Mouse (Mus musculus) brown adipose tissue, adult 24 weeks (tissue): Measurements from ENCODE around the gene Lcn5. TPM values are rescaled to one million over a fixed set of nuclear protein-coding genes. Genes with fewer than 3 reads are reported as not detected.
"Not testable (repeated sequence)": the region's sequence is repeated elsewhere in the genome, so short reads cannot be mapped to it uniquely, and the experiment has no call there.

Source experiments
- H3K27ac ChIP-seq: fragments of 200-500 bp; replicated peaks from 2 replicates; pipeline ENCODE4 v1.5.1; 2012; ENCODE audit warnings: low read depth, mild to moderate bottlenecking, low read length
- H3K4me1 ChIP-seq: fragments of 200-500 bp; 2 replicates; pipeline ENCODE4 v1.6.1; 2012; ENCODE audit warnings: low read length, mixed read lengths; ENCODE audit not compliant: control insufficient read depth, insufficient read depth, insufficient read length
- H3K4me3 ChIP-seq: fragments of 200-500 bp; 2 replicates; pipeline ENCODE4 v1.5.1; 2012; ENCODE audit warnings: low read depth, mild to moderate bottlenecking, low read length, moderate library complexity; ENCODE audit not compliant: insufficient read depth
- polyA plus RNA-seq: library from polyadenylated mRNA; stranded (reverse); fragments of >200 nt; gene quantifications from 2 replicates; pipeline ENCODE4 v1.2.4, GENCODE M21; 2012; ENCODE audit not compliant: missing spikeins, insufficient read depth, insufficient read length

Gene Lcn5
- polyA plus RNA-seq, 1 experiment = not detected

GRCm38 (mm10) chr2:25657246-25657645 lies 506 bp upstream of the Lcn5 start:
- Histone ChIP-seq H3K27ac (no peak overlapping the region), H3K4me3 (no peak overlapping the region), H3K4me1 (no peaks in the 10 kb centered on the region)

GRCm38 (mm10) chr2:25660279-25660678 lies 2.5 kb downstream of the Lcn5 start:
- Histone ChIP-seq H3K4me3 (no peak overlapping the region), H3K4me1 (no peaks in the 10 kb centered on the region), H3K27ac (no peak overlapping the region)

GRCm38 (mm10) chr2:25661245-25661970 lies 3.7 kb downstream of the Lcn5 start:
- Histone ChIP-seq H3K4me1 (no peaks in the 10 kb centered on the region), H3K4me3 (no peak overlapping the region), H3K27ac (no peak overlapping the region)

- no peak overlapping the region for H3K27ac ChIP-seq
- H3K4me3 ChIP-seq = no peak overlapping the region
- H3K4me1 ChIP-seq = no peaks in the 10 kb centered on the region
Measured at GRCm38 (mm10) chr2:25663511-25663910, 5.8 kb downstream of the Lcn5 start.

- Histone ChIP-seq H3K4me3 (no peak overlapping the region), H3K27ac (no peak overlapping the region), H3K4me1 (no peaks in the 10 kb centered on the region)
Measured at GRCm38 (mm10) chr2:25664125-25664524, 6.4 kb downstream of the Lcn5 start.

GRCm38 (mm10) chr2:25666516-25666915 lies 8.8 kb downstream of the Lcn5 start:
- Histone ChIP-seq H3K27ac (no peak overlapping the region), H3K4me3 (no peak overlapping the region), H3K4me1 (no peaks in the 10 kb centered on the region)

GRCm38 (mm10) chr2:25676486-25676885 lies 18.7 kb downstream of the Lcn5 start, which contains the start of gene Lcn6:
TSS of gene Lcn6 (plus strand) at chr2:25676786.
- no peak within 1 kb of the TSS for H3K4me3 ChIP-seq
- H3K4me1 ChIP-seq = no peaks in the 10 kb centered on the region
- no peak within 1 kb of the TSS for H3K27ac ChIP-seq

- H3K27ac ChIP-seq = no peak overlapping the region
- no peaks in the 10 kb centered on the region for H3K4me1 ChIP-seq
- no peak overlapping the region for H3K4me3 ChIP-seq
Measured at GRCm38 (mm10) chr2:25679559-25679958, 21.8 kb downstream of the Lcn5 start.

- no peak within 1 kb of the TSS for H3K4me3 ChIP-seq
- H3K27ac ChIP-seq = no peak within 1 kb of the TSS
- no peaks in the 10 kb centered on the region for H3K4me1 ChIP-seq
Measured at GRCm38 (mm10) chr2:25682426-25682825, 24.7 kb downstream of the Lcn5 start, which contains the start of gene Lcn10. TSS of gene Lcn10 (plus strand) at chr2:25682726.

GRCm38 (mm10) chr2:25686941-25687340 lies 29.2 kb downstream of the Lcn5 start:
- Histone ChIP-seq H3K4me1 (no peaks in the 10 kb centered on the region), H3K4me3 (no peak overlapping the region), H3K27ac (no peak overlapping the region)

GRCm38 (mm10) chr2:25694605-25695004 lies 36.9 kb downstream of the Lcn5 start:
- no peak overlapping the region for H3K27ac ChIP-seq
- H3K4me1 ChIP-seq = no peaks in the 10 kb centered on the region
- H3K4me3 ChIP-seq = no peak overlapping the region

GRCm38 (mm10) chr2:25696951-25697350 lies 39.2 kb downstream of the Lcn5 start:
- H3K27ac ChIP-seq = no peak overlapping the region
- H3K4me1 ChIP-seq = no peaks in the 10 kb centered on the region
- H3K4me3 ChIP-seq = no peak overlapping the region

- H3K4me1 ChIP-seq = no peaks in the 10 kb centered on the region
- no peak overlapping the region for H3K27ac ChIP-seq
- no peak overlapping the region for H3K4me3 ChIP-seq
Measured at GRCm38 (mm10) chr2:25698696-25699095, 40.9 kb downstream of the Lcn5 start.

- not testable (repeated sequence) for H3K27ac ChIP-seq, H3K4me1 ChIP-seq, H3K4me3 ChIP-seq
Measured at GRCm38 (mm10) chr2:25699743-25700142, 42.0 kb downstream of the Lcn5 start, which contains the start of gene Obp2a. TSS of gene Obp2a (plus strand) at chr2:25700043.

GRCm38 (mm10) chr2:25701001-25701400 lies 43.2 kb downstream of the Lcn5 start:
- no peaks in the 10 kb centered on the region for H3K4me1 ChIP-seq
- H3K4me3 ChIP-seq = no peak overlapping the region
- no peak overlapping the region for H3K27ac ChIP-seq

- H3K4me1 ChIP-seq = no peaks in the 10 kb centered on the region
- no peak overlapping the region for H3K4me3 ChIP-seq
- H3K27ac ChIP-seq = no peak overlapping the region
Measured at GRCm38 (mm10) chr2:25703706-25704105, 46.0 kb downstream of the Lcn5 start.
